Mouse (Mus musculus) monocyte, adult 2 months (primary cell): Measurements from ENCODE around the gene Prpf6.

Source experiments
- DNase-seq, 2 experiments: peaks; one replicate each; pipeline ENCODE4 v3.0.0; 2022; ENCODE audit warnings: low spot score in 2 of 2, low read depth in 1 of 2

Gene Prpf6

DNA sequence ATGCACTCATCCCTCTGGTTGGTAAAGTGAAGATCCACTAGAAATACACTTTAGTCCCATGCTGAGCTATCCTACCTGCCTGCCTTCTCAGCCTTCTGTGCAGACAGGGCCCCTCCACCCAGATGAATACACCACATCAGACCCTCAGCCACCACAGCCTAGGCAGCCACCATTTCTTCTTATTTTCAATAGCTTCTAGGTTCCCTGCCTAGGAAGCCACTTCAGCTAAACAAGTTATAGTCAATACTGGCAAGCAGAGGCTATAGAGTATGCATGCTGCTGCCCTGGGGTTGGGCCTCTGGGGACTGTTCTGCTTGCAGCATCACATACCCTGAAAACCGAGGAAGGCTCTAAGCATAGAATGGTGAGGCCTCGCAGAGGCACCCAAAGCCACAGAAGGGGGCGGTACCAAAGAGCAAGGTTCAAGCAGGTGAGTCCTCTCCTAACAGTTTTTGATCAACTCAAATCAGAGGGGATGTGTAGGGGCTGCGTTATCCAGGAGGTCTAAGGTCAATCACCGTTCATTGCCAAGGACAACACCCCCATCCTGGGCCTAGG, at the start of gene Prpf6:
TSS of gene Prpf6 (plus strand) at position 341 of the 558 bp plus-strand sequence.
- DNase-seq, result no peak

DNA sequence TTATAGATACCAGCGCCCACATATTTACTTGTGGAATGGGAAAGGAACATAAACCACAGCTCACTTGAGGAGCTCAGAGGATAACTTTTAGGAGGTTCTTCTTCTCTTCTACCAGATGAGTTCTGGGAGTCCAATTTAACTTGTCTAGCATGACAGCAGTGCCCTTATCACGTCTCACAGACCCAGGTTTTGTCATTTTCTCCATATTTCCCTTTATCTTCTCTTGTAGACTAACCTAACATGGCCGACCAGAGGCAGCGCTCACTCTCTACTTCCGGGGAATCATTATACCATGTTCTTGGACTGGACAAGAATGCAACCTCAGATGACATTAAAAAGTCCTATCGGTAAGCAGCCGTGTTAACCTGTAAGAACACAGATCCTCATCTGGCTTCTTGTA, 45.5 kb upstream of the Prpf6 start:
- no peak for DNase-seq

DNA sequence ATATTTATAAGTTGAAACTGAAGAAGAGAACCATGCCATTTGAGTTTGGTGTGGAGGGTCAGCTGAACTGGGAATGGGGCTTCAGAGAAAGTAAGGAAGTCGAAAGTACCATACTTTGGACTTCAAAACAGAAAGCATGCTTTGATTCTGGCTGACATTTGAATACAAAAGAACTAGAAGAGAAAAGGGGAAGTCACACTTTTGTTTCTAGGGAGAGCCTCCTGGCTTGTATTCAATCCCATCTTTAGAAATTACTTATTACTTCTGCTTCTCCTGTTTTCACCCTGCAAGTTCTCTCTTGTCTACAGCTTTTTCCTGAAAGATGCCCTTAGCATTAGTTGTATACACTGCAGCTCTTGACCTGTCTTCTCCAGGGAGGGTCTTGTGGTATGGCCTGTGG, 43.4 kb upstream of the Prpf6 start:
- DNase-seq, result no peak

DNA sequence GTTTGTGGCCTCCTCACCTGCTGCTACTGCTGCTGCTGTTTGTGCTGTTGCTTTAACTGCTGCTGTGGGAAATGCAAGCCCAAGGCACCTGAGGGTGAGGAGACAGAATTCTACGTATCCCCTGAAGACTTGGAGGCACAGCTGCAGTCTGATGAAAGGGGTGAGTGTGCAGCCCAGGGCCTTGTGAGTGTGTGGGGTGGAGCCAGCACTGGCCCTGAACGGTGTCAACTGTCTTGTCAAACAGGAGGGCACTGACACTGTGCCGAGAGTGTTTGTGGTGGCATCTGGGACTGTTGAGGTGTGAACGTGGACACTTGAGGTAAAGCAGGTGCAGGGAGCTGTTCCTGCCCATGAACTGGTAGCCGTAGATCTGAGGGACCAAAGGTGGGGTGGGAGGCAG, 43.0 kb upstream of the Prpf6 start:
- no peak for DNase-seq

DNA sequence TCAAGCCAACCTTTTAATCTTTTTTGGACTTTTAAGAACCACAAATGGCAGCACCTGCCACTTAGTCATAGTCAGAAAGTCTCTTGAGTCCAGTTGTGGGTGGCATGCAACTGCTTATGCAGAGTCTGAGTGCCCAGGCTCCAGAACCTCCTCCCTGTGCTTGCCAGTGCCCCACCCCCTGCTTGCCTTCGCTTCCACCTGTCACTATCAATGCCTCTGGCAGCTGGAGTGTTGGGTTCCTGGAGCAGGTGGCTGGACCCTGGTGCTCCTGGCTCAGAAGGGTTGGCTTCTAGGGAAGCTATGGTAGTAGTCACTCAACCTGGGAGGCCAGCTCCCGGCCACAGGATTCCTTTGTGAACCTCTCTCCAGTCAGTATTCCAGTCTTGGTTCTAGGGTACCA, 41.4 kb upstream of the Prpf6 start:
- DNase-seq, result no peak

DNA sequence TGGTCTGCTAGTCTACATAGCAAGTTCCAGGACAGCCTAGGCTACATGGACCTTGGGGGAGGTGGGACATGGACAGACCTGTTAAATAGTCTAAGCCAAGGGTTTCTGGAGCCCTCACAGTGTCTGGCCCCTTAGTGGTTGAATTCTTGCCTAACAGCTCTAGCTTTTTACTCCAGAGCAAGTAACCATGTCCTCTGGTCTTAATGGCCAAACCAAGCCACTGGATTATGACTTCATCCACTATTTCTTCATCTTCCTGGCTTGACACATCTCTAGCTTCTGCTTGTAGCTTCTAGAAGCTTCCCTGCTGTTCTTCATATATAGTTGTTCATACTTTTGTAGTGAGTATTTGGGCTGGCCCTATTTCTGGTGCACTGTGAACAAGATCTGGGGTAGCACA, 37.9 kb upstream of the Prpf6 start:
- DNase-seq, result no peak

DNA sequence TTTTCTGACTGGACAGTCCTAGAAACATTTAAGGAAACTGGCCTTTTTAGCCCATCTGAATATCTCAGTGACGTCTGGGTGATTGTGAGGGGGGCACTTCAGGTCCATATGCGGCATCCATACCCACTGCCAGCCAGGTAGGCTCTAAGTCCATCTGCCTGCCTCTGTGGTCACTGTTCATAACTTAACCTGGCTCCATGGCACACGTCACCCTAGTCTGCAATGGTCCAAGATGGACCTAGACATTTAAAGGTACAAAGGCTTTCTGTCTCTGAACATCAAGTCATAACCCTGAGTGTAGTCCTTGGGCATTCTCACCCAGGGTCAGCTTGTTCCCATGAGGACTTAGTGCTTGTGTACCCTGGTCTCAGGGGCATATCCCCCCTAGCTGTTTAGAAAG, 24.3 kb upstream of the Prpf6 start:
- DNase-seq, result no peak

DNA sequence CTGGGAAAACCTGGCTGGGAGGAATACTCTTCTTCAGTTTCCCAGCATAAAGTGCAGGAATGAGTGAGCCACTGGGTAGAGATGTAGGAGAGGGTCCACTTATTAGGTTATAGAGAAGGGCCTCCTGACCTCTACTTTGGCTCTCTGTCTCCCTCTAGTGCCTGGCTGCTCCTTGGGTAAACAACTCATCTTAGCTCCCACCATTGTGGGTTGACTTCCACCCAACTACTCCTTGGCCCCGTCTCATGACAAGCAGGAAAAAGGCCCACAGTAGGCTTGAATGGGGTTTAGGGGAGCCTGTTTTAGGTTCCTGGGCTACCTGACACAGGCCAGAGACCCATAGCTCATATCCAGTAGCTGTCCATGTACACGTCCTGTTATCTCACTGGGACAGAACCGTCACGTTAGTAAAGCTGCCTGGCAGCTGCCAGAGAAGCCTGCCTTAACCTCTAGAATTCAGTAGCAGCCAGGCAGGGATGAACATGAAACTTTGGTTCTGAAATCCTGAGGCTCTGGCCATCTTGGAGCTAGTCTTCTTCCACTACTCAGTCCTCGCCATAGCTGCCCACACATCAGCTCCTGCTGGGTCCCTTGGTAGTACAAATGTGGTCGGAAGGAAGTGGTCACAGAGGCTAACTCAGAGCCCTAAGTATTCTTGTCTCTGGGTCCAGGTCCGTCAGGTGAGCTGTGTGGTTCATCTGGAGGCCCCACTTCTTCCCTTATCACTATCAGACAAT, 23.2 kb upstream of the Prpf6 start:
- DNase-seq, result no peak

DNA sequence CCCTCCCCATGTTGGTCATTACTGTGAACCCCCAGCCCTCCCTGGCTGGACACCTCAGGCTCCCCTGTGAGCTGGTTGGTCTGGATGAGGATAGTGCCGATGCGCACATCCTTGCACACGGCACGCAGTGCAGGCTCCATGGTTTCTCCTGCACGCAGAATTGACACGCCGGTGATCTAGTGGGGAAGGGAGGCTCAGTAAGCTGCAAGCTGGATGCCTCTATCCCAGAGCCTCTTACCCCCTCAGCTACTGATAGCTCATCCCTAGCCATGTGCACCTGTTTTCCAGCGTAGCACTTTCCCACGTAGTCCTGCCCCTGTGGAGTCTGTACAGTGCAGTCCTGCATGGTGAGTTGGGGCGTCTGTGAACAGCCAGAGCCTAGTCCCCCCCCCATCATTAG, 21.8 kb upstream of the Prpf6 start:
- DNase-seq, result no peak

DNA sequence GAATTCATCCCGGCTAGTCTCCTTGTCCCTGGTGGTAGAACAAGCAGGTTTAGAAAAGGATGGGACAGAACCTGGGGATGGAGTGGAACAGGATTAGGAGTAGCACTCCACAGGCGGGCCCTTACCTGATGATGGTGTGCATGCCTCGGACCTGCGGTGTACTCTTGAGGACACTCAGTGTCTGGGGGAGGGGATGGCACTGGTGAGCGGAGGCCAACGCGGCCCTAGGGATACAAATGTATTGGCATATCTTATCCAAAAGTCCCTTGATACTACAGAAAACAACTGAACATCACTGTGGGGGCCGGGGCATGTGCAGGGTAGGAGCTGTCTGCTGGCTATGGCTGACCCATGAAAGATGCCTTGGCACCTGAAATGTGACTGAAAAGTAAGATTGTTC, 21.3 kb upstream of the Prpf6 start:
- DNase-seq, result no peak

DNA sequence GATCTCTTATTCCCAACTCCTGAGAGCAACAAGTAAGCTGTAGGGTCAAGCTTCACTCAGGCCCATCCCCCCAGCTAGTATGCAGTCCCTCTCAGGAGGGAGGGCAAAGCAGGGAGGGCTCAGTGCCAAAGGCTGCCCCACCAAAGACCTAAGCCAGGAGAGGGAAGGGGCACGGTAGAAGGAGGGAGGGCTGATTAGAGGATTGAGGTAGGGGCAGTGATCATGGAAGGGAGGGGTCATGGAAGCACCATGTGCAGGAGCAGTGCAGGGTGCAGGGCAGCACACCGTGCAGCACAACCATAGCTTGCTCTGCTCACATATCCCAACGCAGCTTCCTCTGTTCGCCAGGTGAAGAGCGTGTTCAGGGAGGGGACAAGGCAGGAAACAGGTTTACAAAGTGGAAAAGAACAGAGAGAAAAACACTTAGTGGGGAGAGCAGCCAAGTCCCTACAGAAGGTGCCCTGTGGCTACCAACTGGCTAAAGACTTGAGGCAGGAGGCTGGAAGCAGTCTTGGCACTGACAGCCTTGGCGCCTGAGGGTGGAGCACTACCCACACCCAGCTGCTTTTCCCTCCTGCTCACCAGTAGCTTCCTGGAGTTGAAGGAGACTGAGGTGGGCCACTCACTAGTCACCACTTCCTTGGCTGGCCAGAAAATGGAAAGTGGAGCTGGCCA, 20.6 kb upstream of the Prpf6 start:
- DNase-seq, result no peak

DNA sequence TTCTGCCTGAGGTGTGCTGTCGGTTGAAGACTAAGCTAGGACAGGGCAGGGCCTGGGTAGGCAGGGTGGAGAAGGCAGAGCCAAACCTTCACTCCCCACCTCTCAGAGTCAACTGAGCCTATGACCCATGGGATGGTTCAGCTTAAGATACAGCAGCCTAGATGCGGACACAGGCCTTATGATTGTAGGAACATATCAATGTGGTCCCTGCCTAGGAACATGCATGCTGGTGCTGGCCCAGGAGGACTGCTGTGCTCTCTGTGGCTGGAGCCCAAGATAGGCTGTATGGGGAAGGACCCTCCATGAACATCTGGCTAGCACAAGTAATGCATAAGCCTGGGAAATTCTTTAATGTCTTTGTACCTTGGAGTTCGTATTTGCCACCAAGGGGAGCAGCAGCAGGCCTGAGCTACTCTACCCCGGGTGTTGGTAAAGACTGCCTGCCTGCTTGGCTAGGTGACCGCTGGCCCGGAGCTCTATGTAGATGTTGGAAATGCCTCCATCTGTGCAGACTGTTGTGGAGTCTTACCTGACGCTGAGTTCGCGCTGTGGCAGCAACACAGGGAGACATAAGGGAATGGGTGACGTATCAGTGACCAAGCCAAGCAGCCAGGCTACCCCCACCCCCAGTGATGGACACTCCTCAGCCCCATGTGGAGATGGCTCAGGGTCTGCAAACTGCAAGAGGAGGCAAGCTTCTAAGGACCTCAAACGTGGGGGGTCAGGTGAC, 19.6 kb upstream of the Prpf6 start:
- no peak for DNase-seq

DNA sequence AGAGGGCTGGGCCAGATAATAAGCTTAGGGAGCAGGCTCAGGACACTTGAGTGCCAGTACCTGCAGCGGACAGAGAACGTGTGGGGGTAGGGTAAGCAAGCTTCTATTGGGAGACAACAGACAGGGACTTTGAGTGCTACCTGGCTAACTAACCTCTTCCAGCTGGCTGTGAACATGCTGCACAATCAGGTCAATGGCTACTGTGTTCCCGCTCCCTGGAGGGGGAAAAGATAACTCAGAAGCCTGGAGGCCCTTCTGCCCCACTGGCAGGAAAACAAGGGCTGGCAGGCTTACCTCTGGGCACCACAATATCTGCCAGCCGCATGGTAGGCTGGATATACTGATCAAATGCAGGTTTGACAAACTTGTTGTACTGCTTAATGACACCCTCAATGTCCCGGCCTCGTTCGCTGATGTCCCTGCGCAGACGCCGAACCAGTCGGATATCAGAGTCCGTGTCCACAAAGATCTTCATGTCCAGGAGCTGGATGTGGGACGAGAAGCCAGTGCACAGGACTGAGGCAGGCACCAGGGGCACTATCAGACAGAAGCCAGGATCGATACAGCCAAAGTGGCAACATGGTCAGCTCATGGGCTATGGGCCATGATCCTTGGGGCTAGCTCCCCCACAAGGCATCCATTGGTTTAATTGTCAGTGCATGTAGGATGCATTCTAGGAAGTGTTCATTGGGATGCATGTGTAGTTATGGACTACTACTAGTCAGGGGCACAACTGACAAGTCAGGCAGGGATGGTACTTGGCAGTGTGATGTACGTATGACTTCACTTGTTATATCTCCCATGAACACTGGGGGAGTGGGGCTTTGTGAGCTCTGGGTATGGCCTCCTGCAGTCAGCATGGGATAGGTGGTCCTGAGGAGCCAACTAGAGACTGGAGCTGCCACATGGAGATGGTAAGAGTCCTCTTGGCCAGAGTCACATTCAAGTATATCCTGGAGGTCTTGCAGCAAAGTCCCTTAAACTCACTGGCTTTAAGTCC, 18.4 kb upstream of the Prpf6 start:
- no peak for DNase-seq

DNA sequence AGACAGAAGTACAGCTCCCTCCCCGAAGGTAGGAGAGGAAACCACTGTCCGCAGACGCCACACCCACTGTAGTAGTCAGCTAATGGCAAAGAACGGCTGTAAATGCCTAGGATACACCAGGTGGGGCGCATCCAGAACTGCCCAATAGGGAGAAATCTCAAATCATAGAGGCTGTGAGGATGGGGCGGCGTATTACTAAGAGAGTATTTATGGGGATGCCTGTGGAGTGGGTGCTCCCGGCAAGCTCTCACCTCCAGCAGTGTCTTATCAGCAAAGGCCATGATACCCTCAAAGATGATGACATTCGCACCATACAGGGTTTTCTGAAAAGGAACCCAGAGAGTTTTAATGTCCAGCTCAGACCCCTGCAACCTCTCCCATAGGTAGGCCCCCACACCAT, 17.7 kb upstream of the Prpf6 start:
- DNase-seq, result no peak

DNA sequence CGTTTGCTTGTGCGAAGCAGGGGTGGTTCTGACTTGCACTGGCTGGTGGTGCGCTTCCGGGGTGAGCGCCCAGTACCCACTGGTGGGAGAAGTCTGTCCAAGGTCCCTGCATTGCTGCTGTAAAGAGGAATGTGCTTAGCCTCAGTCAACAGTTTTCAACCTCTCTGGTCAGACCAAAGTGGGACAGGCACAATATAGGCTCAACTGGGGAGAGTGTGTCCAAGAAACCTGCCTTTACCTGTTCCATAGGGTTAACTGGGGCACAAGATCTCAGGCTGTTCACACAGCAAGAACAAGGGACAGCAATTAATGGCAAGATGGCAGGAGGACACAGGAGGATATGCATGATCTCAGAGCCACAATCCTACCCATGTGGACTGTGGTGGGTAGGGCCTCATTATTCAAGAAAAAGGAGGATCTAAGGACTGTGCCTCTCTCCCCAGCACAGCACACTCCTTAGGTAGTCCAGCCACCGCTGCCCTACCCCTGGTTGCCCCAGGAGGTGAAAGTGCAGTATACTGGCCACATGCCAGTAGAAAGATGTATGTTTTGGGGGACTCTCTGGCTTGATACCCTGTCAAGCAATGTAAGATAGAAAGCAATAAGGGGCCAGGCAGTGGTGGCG, 16.6 kb upstream of the Prpf6 start:
- no peak for DNase-seq

DNA sequence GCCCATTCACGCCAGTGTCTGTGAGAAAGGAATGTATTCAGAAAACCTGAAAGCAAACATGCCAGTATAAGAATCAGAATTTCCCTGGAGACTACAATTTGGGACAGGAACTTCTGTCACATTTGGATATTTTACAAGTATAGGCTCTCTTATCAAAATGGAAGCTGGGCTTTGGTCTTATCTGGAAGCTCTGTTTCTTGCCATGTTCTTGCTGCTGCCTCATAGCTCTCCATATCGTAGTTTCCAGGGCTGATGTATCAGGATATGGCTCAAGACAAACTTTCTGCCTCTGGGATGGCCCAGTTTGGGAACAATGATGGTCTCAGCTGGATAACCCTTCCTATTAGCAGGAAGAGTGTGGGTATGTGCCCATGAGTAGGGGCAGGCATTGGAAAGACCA, 15.1 kb upstream of the Prpf6 start:
- no peak for DNase-seq

DNA sequence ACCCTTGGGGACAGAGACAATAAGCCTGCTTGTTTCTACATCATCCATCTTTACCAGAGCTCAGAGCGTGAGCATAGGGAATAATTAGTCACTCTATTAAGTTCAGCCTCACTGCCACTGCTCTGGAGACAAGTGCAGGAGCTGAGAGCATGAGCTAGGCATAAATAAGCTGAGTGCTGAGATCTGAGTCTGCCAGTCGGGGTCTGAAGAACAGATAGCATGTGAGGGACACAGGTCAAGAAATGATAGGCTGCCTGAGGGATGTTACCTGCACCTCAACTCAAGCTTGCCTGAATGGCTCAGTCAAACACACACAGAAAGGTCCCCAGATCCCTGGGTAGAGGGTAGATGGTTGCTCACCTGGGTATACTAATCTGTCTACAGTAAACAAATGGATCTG, 14.5 kb upstream of the Prpf6 start:
- no peak for DNase-seq

DNA sequence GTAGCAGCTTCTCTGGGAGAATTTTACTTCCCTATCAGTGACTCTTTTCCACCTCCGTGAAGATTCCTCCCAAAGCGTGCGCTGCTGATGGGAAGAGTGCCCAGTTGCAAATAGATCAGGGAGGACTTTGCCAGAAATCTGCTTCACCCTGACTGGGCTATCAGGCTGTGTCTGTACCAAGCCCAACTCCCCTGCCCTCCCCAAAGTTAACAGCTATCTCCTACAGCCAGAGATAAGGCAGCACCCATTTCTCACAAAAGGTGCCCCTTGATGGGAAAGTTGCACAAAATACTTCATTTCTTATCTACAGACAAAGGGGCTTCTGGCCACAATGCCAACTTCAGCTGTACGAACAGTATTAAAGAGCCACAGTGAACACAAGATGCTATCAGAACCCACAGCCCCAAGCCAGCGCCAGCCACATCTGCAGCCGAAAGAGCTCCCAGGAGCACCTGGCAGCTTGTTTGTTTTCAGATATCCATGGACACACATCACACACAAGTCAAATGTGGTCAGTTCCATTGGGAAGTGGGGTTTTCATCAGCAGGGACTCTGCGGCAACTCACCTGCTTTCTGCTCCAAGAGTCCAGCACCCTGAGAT, 13.6 kb upstream of the Prpf6 start:
- no peak for DNase-seq

DNA sequence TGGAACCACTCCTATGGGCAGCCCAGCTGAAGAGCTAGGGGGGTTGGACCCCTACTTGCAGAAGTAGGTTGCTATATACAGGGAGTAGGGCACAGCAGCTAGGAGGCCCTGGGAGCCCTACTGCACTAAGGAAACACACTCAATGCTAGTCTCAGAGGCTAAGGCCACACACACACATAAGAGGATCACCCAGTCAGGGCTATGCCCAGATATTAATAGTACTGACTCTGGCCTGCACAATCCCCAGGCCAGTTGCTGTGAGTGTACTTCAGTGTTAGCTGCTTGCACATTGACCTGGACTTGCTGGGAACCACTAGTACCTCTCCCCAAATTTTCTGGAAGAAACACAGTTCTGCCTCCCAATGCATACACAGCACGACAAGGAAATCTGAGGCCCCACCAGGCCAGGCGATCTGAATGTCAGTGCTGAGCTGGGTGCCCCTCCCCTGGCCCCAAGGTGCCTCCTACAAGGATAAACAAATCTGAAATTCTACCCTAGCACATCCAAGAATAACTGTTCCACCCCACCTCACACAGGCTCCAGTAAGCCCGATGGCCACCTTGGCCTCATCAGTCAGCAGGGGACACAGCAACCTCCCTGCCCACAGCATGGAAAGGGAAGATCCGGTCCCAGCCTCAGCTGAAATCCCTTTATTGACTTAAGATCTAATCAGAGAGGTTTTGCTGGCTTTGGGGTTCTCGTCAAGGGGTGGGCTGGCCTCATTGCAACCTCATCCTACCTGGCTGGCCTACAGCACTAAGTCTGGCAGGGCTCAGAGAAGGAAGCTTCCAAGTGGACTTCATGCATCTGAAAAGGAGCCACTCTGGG, 12.7 kb upstream of the Prpf6 start:
- no peak for DNase-seq
